Mouse (Mus musculus) CH12.LX (cell line): ENCODE measurements around the gene Ptges. TPM values are rescaled to one million over a fixed set of nuclear protein-coding genes. Genes with fewer than 3 reads are reported as not detected.

Experiments
- DNase-seq: peaks from one replicate; pipeline ENCODE4 v3.0.0-alpha.2; 2013; ENCODE audit errors: extremely low read depth
- H3K27ac ChIP-seq: 2 replicates; pipeline ENCODE4 v1.5.1; 2012; ENCODE audit warnings: low read depth, mild to moderate bottlenecking, control low read depth, moderate library complexity; ENCODE audit not compliant: insufficient read depth
- H3K27me3 ChIP-seq: replicated peaks from 2 replicates; pipeline ENCODE3; 2012; ENCODE audit warnings: inconsistent platforms
- H3K36me3 ChIP-seq, 2 experiments: replicated peaks in 1 of 2; 2 replicates each; pipeline versions ENCODE3 to v1.6.1; 2012; ENCODE audit warnings: inconsistent platforms in 1 of 2, low read length in 1 of 2, mild to moderate bottlenecking in 1 of 2, mixed read lengths in 1 of 2, moderate library complexity in 1 of 2; ENCODE audit not compliant: control insufficient read depth in 1 of 2, insufficient read depth in 1 of 2
- H3K4me1 ChIP-seq, 2 experiments: 2 replicates each; pipeline ENCODE4 v1.6.1; 2012; ENCODE audit warnings: inconsistent platforms in 1 of 2, moderate library complexity in 1 of 2; ENCODE audit not compliant: insufficient read depth in 2 of 2, control insufficient read depth in 1 of 2
- H3K4me2 ChIP-seq: 2 replicates; pipeline ENCODE4 v1.6.1; 2012; ENCODE audit warnings: low read depth, mild to moderate bottlenecking, control low read depth; ENCODE audit not compliant: poor library complexity, insufficient read depth, severe bottlenecking
- H3K4me3 ChIP-seq, 3 experiments: fragments of 150-350 bp in 1 of 3; sonication (generic) in 1 of 3; replicated peaks in 1 of 3; 2 replicates each; pipeline versions ENCODE3 to v1.5.1; 2011 to 2012; ENCODE audit warnings: low read depth in 2 of 3, low read length in 2 of 3, mild to moderate bottlenecking in 2 of 3, moderate library complexity in 2 of 3, control low read depth in 1 of 3, improper control_type of control experiment in 1 of 3, inconsistent platforms in 1 of 3, mixed read lengths in 1 of 3; ENCODE audit not compliant: poor library complexity in 1 of 3
- H3K79me2 ChIP-seq: replicated peaks from 2 replicates; pipeline ENCODE4 v1.6.1; 2012; ENCODE audit warnings: mild to moderate bottlenecking, moderate library complexity; ENCODE audit not compliant: control insufficient read depth, poor library complexity, insufficient read depth, severe bottlenecking; ENCODE audit errors: extremely low read depth
- H3K9ac ChIP-seq: 2 replicates; pipeline ENCODE4 v1.6.1; 2012; ENCODE audit warnings: low read depth, mild to moderate bottlenecking, control low read depth, moderate library complexity; ENCODE audit not compliant: insufficient read depth
- H3K9me3 ChIP-seq: replicated peaks from 2 replicates; pipeline ENCODE3; 2012; ENCODE audit warnings: low read length, inconsistent platforms, mixed read lengths
- CTCF ChIP-seq, 2 experiments: IDR thresholded peaks in 1 of 2; conservative IDR thresholded peaks in 1 of 2; 2 replicates each; pipeline ENCODE4 v1.5.1; 2011 to 2012; ENCODE audit warnings: low read depth in 2 of 2, low read length in 2 of 2, improper control_type of control experiment in 1 of 2, inconsistent platforms in 1 of 2, mild to moderate bottlenecking in 1 of 2, moderate library complexity in 1 of 2
- E2F4 ChIP-seq: IDR thresholded peaks from 2 replicates; pipeline ENCODE4 v1.6.1; 2011; ENCODE audit warnings: low read depth, low read length, improper control_type of control experiment; ENCODE audit not compliant: insufficient replicate concordance
- EP300 ChIP-seq: IDR thresholded peaks from 2 replicates; pipeline ENCODE4 v1.6.1; 2011; ENCODE audit warnings: low read length, improper control_type of control experiment
- GABPA ChIP-seq: IDR thresholded peaks from 2 replicates; pipeline ENCODE4 v1.6.1; 2012; ENCODE audit warnings: low read depth, low read length, improper control_type of control experiment, inconsistent platforms; ENCODE audit not compliant: insufficient replicate concordance
- HCFC1 ChIP-seq: IDR thresholded peaks from 2 replicates; pipeline ENCODE4 v1.6.1; 2012; ENCODE audit warnings: low read depth, mild to moderate bottlenecking, inconsistent platforms, low read length, improper control_type of control experiment
- KAT2A ChIP-seq: IDR thresholded peaks from 2 replicates; pipeline ENCODE4 v1.6.1; 2012; ENCODE audit warnings: low read length, improper control_type of control experiment, inconsistent platforms; ENCODE audit not compliant: insufficient replicate concordance
- MAX ChIP-seq: IDR thresholded peaks from 2 replicates; pipeline ENCODE4 v1.6.1; 2011; ENCODE audit warnings: low read length, improper control_type of control experiment
- MAZ ChIP-seq: IDR thresholded peaks from 2 replicates; pipeline ENCODE4 v1.6.1; 2012; ENCODE audit warnings: low read depth, mild to moderate bottlenecking, inconsistent platforms, low read length, improper control_type of control experiment, moderate library complexity
- MXI1 ChIP-seq: IDR thresholded peaks from 2 replicates; pipeline ENCODE4 v1.6.1; 2011; ENCODE audit warnings: mild to moderate bottlenecking, low read depth, low read length, improper control_type of control experiment
- NELFE ChIP-seq: IDR thresholded peaks from 2 replicates; pipeline ENCODE4 v1.6.1; 2011; ENCODE audit warnings: low read depth, low read length, improper control_type of control experiment
- NRF1 ChIP-seq: IDR thresholded peaks from 2 replicates; pipeline ENCODE4 v1.6.1; 2014; ENCODE audit warnings: low read depth, mild to moderate bottlenecking, inconsistent platforms, low read length, improper control_type of control experiment, moderate library complexity
- POLR2A ChIP-seq: IDR thresholded peaks from 2 replicates; pipeline ENCODE4 v1.6.1; 2011; ENCODE audit warnings: low read depth, mild to moderate bottlenecking, improper control_type of control experiment, low read length
- RAD21 ChIP-seq: IDR thresholded peaks from 2 replicates; pipeline ENCODE4 v1.6.1; 2011; ENCODE audit warnings: low read depth, mild to moderate bottlenecking, low read length, improper control_type of control experiment, moderate library complexity
- RCOR1 ChIP-seq: conservative IDR thresholded peaks from 2 replicates; pipeline ENCODE4 v1.6.1; 2012; ENCODE audit warnings: low read depth, mild to moderate bottlenecking, inconsistent platforms, low read length, improper control_type of control experiment
- SIN3A ChIP-seq: IDR thresholded peaks from 2 replicates; pipeline ENCODE4 v1.6.1; 2012; ENCODE audit warnings: low read length, improper control_type of control experiment, inconsistent platforms
- TBP ChIP-seq: conservative IDR thresholded peaks from 2 replicates; pipeline ENCODE4 v1.6.1; 2011; ENCODE audit warnings: low read depth, low read length, improper control_type of control experiment
- UBTF ChIP-seq: IDR thresholded peaks from 2 replicates; pipeline ENCODE4 v1.6.1; 2012; ENCODE audit warnings: low read depth, mild to moderate bottlenecking, inconsistent platforms, low read length, improper control_type of control experiment, moderate library complexity
- USF1 ChIP-seq: IDR thresholded peaks from 2 replicates; pipeline ENCODE4 v1.6.1; 2014; ENCODE audit warnings: low read depth, mild to moderate bottlenecking, inconsistent platforms, low read length, improper control_type of control experiment
- ZC3H11A ChIP-seq: IDR thresholded peaks from 2 replicates; pipeline ENCODE4 v1.6.1; 2012; ENCODE audit warnings: low read depth, mild to moderate bottlenecking, inconsistent platforms, low read length, improper control_type of control experiment
- ZKSCAN1 ChIP-seq: IDR thresholded peaks from 2 replicates; pipeline ENCODE4 v1.6.1; 2012; ENCODE audit warnings: low read depth, inconsistent platforms, low read length, improper control_type of control experiment, borderline replicate concordance
- ZNF384 ChIP-seq: IDR thresholded peaks from 2 replicates; pipeline ENCODE4 v1.6.1; 2012; ENCODE audit warnings: low read depth, low read length, improper control_type of control experiment, inconsistent platforms
- dilution Hi-C: fragments of 300-500 bp; cut with MboI; formaldehyde crosslinking; loops from 2 replicates; pipeline ENCODE4 v1.14.3; 2020; ENCODE audit warnings: low sequenced_read_pairs; ENCODE audit not compliant: extremely low pct_unique_long_range_greater_than_20kb, extremely low pct_ligation_motif_present
- in situ Hi-C: fragments of 300-500 bp; cut with MboI; formaldehyde crosslinking; loops from 3 replicates; pipeline ENCODE4 v1.14.3; 2019; ENCODE audit warnings: low sequenced_read_pairs, low pct_ligation_motif_present, low pct_unique_long_range_greater_than_20kb, mixed read lengths
- polyA plus RNA-seq: library from polyadenylated mRNA; unstranded; fragments of >175 nt; gene quantifications from 2 replicates; pipeline ENCODE4 v1.2.1, GENCODE M21; 2012; ENCODE audit warnings: low read depth; ENCODE audit not compliant: insufficient read length
- total RNA-seq, 2 experiments: library from RNA; depleted of rRNA; stranded (reverse); fragments of 300-350 nt in 1 of 2; fragments of >200 nt in 1 of 2; gene quantifications; 2 replicates each; pipeline ENCODE4 v1.2.3; 2012 to 2014

Gene Ptges
- total and polyA plus RNA-seq, 3 experiments = 0.04 to 0.09 TPM; not detected in 1

DNA sequence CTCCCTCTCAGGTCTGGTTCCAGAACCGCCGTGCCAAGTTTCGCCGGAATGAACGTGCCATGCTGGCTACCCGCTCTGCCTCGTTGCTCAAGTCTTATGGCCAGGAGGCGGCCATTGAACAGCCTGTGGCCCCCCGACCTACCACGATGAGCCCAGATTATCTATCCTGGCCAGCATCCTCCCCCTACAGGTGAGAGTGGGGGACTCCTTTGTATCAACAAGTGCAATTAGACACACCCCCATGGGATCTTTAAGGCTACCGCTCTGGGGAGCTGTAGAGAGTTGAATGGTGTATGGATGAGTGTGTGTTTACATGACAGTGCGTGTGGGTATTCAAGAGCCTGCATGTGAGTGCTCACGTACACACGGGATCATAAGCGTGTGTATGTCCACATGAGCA lies 50.2 kb downstream of the Ptges start:
- Histone ChIP-seq H3K4me1 (peaks cover 0 to 8% of the 10 kb centered on the region in 2 experiments; a peak in 2 of 4 replicates), H3K4me3 (no peak overlapping the region), H3K79me2 (no peaks in the 10 kb centered on the region), H3K36me3 (no peaks in the 10 kb centered on the region), H3K27ac (no peak overlapping the region), H3K9me3 (peaks cover 6% of the 10 kb centered on the region), H3K27me3 (peaks cover 81% of the 10 kb centered on the region), H3K4me2 (no peak overlapping the region), H3K9ac (no peak overlapping the region)
- no peak for DNase-seq
- in situ Hi-C loops (no loop called here), dilution Hi-C loops (no loop called here)
- TF ChIP-seq E2F4 (no peak), HCFC1 (no peak), ZNF384 (no peak), NELFE (no peak), USF1 (no peak), RAD21 (no peak), TBP (no peak), CTCF (conservative IDR thresholded peaks at IDR 0.05 in 1 of 2, IDR thresholded peaks at IDR 0.05 in 1 of 2; ENCODE audit: low read depth in 2 of 2, low read length in 2 of 2) (no peak), MXI1 (no peak), UBTF (no peak), NRF1 (no peak), ZKSCAN1 (no peak), MAZ (no peak), POLR2A (no peak)

DNA sequence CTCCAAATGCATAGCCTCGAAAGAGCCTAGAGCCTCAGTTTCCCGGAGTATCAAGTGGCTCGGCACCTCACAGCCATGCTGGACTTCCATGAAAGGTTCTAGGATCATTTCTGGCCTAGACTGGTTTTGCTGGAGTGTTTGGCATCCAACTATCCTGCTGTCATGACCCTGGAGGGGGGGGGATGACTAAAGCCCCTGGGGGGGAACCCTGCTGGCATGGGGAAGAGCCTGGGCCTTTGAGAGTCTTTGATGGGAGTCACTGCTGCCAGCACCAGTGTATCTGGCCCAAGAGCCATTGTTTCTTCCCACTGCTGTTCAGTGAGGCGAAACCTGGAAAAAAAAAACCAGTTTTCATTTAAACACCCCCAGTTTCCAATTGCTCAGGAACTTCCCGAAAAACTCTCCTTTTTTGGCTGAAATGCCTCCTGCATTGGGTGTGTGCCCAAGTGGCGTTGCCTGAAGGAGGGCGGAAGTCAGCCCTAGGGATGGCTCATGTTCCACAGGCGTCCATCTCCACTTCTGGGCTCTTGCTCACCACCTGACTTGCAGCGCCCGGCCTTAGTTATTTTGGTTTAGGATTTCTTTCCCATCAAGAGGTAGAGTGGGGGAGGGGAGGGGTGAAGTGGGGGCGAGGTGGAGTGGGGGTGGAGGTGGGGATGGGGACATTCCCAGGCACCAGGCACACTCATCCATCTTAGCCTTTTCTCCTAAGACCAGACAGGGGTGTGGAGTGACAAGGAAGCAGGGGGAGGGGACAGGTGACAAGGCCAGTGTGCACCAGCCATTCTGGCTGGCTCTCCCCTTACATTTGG lies 53.8 kb downstream of the Ptges start:
- Histone ChIP-seq H3K36me3 (no peaks in the 10 kb centered on the region), H3K27me3 (peaks cover 89% of the 10 kb centered on the region)

More for the DNA sequence above, 53.8 kb downstream of the Ptges start:
- Histone ChIP-seq H3K9ac (no peak overlapping the region), H3K27ac (no peak overlapping the region), H3K4me1 (peaks cover 0 to 8% of the 10 kb centered on the region in 2 experiments; a peak in 3 of 4 replicates), H3K9me3 (no peaks in the 10 kb centered on the region), H3K4me3 (no peak overlapping the region), H3K4me2 (no peak overlapping the region), H3K79me2 (no peaks in the 10 kb centered on the region)
- dilution Hi-C loops = no loop called here
- TF ChIP-seq HCFC1 (no peak), CTCF (conservative IDR thresholded peaks at IDR 0.05 in 1 of 2, IDR thresholded peaks at IDR 0.05 in 1 of 2; ENCODE audit: low read depth in 2 of 2, low read length in 2 of 2) (no peak), E2F4 (no peak), EP300 (no peak), UBTF (no peak), KAT2A (no peak), ZKSCAN1 (no peak), RCOR1 (no peak), GABPA (no peak), MAX (no peak), SIN3A (no peak), RAD21 (no peak), ZC3H11A (no peak)
- no peak for DNase-seq
- in situ Hi-C loops = no loop called here
